Mouse (Mus musculus) megakaryocyte progenitor cell, adult 5-6 weeks (primary cell): ENCODE data around the gene Efcab11. TPM values are rescaled to one million over a fixed set of nuclear protein-coding genes. Genes with fewer than 3 reads are reported as not detected.
A peak's percentile ranks its signal among the peaks of the same experiment; 100 is the strongest.

ENCODE experiments used
- ATAC-seq: replicated peaks from 2 replicates; pipeline ENCODE4 v1.8.0; 2016; ENCODE audit warnings: mild to moderate bottlenecking, moderate TSS enrichment, inconsistent platforms; ENCODE audit not compliant: poor library complexity
- total RNA-seq, 2 experiments: library from RNA; stranded (forward) in 1 of 2; stranded (reverse) in 1 of 2; fragments of 157-497, 149-512 nt in 1 of 2; fragments of 200-1000 nt in 1 of 2; gene quantifications; 2 replicates each; pipeline versions ENCODE4 v1.2.3 to v1.2.4; 2015 to 2017

Gene Efcab11
- total RNA-seq (2015) (5.1 and 5.4 TPM in 2 replicates), total RNA-seq (2017) (7.5 and 10.2 TPM in 2 replicates)

DNA sequence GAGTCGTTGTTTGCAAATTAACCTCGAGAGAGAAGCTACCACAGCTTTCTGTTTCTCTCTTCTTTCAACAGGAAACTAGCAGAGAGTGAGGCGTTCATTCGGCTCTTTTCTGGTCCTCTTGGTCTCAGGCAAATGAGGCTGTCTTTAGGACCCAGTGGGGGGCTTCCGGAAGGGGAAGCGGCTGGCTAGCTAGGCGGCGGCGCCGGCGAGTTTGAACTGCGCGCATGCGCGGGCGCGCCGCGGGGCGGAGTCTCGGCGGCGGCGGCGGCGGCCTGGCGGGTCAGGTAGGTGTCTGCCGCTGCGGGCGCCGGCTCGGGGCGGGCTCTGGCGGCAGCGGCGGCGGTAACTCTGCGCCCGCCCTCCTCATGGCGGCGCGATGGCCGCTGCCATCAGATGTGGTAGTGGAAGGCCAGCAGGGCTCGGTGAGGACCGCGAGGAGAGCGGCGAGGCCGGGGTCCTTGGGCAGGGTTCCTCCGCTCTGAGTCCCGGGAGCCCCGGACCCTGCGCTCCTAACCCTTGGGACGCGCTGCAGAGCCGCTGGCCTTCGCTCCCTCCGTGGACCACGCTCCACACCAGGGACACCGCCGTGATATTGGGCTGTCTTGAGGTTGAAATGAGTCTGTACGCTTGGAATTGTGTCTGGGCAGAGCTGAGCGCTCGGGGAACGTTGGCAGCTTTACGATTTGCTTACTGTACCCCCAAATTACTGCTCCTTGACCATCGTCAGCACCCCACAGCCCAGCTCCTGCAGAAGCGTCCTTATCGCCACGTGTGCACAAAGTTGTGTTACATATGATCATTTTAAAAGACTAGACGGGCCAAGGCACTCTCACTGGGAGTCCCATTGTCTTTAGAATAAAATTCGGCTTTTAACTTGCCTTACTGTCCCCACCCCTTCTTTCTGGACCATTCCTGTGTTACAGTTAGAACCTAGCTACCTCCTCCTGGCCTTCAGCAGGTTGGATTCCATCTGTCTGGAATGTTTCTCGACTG lies at the start of gene Efcab11, which contains the start of gene Tdp1:
Gene Efcab11 (minus strand): TSS at position 171 of the 993 bp plus-strand sequence.
Gene Tdp1 (plus strand): TSS at position 249 of the 993 bp plus-strand sequence.
- ATAC-seq = peak; percentile 64

DNA sequence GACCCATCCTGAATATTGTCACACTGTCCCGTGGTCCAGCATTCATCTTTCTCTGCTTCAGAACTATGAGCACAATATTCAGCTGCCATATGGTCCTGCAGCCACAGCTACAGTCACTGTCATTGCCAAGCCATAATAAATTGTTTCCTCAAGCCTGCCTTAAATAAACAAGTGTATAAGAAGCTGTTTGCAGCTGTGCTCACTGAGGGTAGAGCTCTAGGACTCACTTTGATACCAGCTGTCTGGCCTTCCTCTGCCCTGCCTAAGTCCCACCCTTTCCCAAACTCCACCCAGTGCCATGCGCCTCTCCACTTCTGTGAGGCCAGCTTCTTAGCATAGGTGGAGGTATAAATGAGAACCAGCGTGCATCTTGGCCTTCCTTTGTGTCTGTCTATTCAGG lies 49.4 kb upstream of the Efcab11 start:
- ATAC-seq = no peak

GRCm38 (mm10) chr12:99932245-99932644 lies 48.0 kb upstream of the Efcab11 start:
- no peak for ATAC-seq

DNA sequence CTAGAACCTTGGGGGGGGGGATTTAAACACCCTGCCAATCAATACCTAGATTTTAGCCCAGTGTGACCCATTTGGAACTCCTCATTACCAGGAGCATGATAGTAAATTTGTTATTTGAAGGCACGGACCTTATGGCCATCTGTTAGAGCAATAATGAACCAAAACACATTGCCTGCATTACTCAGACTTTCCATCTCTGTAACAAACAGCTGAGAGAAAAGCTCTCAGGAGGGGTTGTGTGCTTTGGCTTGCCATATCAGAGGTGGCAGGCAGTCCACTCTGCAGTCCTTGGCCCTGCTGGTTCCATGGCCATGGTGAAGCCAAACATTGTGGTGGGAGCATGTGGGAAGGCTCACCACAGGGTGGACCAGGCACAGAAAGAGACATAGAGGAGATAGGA lies 44.9 kb upstream of the Efcab11 start:
- ATAC-seq = no peak

DNA sequence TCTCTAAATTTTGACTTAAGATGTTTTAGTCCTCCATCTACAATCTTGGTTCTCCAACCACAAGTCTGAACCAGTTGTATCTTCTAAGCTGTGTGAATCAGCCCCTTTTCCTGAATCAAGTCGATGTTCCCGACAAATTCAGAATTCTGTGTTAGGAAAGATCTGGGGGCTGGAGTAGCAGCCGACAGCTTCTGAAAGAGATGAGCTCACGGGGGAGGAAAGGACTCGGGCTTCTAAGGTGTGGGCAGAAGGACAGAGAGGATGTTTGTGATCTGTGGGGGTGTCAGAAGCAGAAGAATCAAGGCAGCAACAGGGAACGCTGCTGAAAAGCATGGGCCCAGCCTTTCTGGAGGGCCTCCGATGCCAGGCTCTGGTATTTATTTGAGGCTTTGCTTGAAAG lies 44.1 kb upstream of the Efcab11 start:
- no peak for ATAC-seq

- no peak for ATAC-seq
Measured at GRCm38 (mm10) chr12:99923703-99924102, 39.5 kb upstream of the Efcab11 start.

GRCm38 (mm10) chr12:99923131-99923606 lies 38.9 kb upstream of the Efcab11 start:
- ATAC-seq = no peak

DNA sequence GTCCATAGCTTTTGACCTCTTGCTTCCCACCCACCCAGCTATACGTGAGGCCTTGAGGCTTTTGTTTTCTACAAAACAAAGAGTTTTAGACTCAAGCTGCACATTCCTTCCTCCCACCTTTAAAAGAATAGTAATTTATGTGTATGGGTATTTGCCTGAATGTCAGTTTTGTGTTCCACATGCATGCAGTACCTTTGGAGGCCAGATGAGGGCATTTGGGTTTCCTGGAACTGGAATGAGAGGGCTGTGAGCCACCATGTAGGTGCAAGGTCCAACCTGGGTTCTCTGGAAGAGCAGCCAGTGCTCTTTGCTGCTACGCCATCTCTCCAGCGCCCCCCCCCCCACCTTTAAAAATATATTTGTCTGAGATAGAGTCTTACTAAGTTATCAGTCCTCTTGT lies 36.8 kb upstream of the Efcab11 start:
- peak; percentile 68; the same call in 1 of the 2 replicates for ATAC-seq

DNA sequence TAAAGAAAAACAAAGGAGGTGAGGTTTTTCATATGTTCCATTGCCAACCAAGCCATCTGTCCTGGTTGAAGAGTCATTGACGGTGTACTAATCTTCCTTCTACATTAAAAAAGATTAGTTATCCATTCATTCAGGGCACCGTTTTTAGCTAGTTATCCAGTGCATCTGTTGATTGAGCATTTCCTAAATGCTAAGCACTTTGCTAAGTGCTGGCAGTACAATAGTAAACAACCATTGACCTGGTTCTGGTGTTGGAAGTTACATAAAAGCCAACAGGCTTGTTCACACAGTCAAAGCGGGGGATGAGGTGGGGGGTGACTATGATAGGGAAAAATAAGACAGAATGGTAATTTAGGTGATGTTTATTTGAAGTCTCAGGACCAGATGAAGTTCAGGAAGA lies 35.4 kb upstream of the Efcab11 start:
- ATAC-seq = no peak

GRCm38 (mm10) chr12:99917800-99918427 lies 33.7 kb upstream of the Efcab11 start:
- no peak for ATAC-seq

DNA sequence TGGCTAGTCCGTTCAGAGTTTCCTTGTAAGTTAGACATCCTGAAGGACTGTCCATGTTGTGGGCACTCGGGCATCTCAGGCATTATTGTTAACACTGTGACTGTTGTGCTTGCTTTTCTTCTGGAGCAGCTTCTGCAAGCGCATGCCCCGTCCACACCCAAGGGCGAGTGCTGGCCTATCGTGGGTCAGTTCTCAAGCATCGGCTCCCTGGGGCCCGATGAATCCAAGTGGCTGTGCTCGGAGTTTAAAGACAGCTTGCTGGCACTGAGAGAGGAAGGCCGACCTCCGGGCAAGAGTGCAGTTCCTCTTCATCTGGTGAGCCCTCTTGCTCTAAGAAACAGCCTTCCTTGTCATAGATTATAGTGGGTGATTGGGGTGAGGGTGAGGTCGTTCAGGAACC lies 27.2 kb upstream of the Efcab11 start:
- no peak for ATAC-seq

- ATAC-seq = no peak
Measured at GRCm38 (mm10) chr12:99904537-99904936, 20.3 kb upstream of the Efcab11 start.

GRCm38 (mm10) chr12:99902867-99903370 lies 18.7 kb upstream of the Efcab11 start:
- peak; percentile 70 for ATAC-seq

- ATAC-seq = no peak
Measured at GRCm38 (mm10) chr12:99901973-99902866, 18.0 kb upstream of the Efcab11 start.

GRCm38 (mm10) chr12:99899991-99900390 lies 15.8 kb upstream of the Efcab11 start:
- ATAC-seq = no peak; the same call in 1 of the 2 replicates

- peak; percentile 18; the same call in 1 of the 2 replicates for ATAC-seq
Measured at GRCm38 (mm10) chr12:99898248-99898870, 14.1 kb upstream of the Efcab11 start.

DNA sequence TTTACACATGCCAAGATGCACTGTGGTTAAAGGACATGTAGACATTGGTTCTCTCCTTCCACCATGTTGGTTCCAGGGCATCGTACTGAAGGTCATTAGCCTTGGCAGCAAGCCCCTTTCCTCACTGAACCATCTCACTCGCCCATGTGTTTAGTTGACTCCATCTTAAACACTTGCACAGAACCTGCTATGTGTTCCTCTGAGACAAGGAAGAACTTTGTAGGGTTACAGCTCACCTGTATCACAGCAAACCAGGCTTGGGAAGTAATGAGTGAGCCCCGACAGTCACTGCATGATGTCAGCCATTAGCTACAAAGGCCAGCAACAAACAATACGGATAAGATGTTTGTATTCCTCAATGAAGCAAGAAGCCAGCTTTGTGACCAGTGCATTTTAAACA lies 13.6 kb upstream of the Efcab11 start:
- ATAC-seq = no peak

DNA sequence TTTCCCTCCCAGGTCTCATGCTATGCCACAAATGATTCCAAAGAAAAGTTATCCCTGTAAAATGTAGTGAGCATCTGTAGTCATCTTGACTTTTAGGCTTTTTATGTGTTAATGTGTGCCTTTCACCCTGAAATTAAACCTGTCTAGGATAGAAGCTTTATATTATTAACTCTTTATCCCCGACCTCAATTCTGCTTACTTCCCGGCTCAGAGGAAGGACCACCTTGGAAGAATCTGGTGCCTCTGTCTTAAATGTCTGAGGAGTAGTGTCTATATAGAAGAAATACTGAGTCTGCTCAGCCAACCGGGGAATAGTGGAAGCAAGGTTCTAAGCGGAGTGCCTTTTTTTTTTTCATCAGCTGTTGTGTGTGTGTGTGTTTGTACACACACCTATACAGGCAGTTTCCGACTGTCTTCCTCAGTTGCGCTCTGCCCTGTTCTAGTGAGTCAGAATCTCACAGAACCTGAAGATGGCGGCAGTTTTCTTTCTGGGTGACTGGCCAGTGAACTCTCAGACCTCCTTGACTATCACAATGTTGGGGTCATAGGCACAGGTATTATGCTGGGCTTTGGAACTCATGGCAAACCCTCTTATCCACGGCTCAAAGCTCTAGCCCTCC lies 1.2 kb upstream of the Efcab11 start:
- ATAC-seq = no peak

GRCm38 (mm10) chr12:99883713-99884105 lies 530 bp downstream of the Efcab11 start:
- no peak for ATAC-seq
